Mouse (Mus musculus): ENCODE results near the gene Specc1.

GRCm38 (mm10) chr11:62119871-62120270, 163.3 kb downstream of the Specc1 start:
- TF ChIP-seq CTCF (IDR thresholded peaks at IDR 0.05; ENCODE audit: extremely low read depth, insufficient read depth, insufficient read length, insufficient replicate concordance) (no peak), POLR2A (IDR thresholded peaks at IDR 0.05; ENCODE audit: low read depth, low read length) (no peak)

All from spleen, adult 2 months (tissue).